Mouse (Mus musculus): ENCODE measurements at regions not wholly inside any gene's neighbourhood (a gene's known extent, or its start where the extent isn't known, plus 50 kb on each side); places are given as distances from the start of the nearest gene placed in this dataset.
A peak's percentile ranks its signal among the peaks of the same experiment; 100 is the strongest.

DNA sequence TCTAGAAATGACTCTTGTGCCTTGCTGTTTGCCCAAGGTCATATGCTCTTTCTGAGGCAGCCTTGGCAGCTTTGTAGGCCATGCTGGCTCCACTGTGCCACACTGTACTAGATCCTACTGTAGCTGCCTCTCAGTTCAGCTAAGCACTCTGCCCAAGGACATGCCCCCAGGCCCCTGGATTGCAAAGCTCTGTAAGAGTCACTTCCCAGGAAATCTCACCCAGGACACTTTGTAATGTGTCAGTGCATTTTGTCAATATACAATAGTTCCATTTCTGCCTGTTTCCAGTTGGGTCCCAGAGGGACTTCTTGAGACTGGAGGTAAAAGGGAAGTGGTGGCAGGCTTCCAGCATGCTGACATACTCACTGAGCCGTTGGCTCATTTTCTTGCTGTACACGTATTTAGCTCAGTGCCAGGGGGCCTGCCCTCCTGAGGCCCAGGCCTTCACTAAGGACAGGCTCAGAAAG lies 287.6 kb upstream of the Eif4g2 start:
- Histone ChIP-seq H3K27ac (no peak overlapping the region), H3K4me1 (peaks cover 15% of the 10 kb centered on the region; the same call in 1 of the 2 replicates), H3K4me2 (no peak overlapping the region), H3K4me3 (no peak overlapping the region), H3K9ac (no peak overlapping the region), H3K9me3 (no peaks in the 10 kb centered on the region), H3K36me3 (no peaks in the 10 kb centered on the region), H3K27me3 (peaks cover 21% of the 10 kb centered on the region)
- ATAC-seq (ENCODE audit: insufficient number of reproducible peaks, insufficient read depth, low FRiP score, low TSS enrichment, low read depth): no peak
- 27% methylated on average over 2 of the region's 2 CpGs for WGBS

DNA sequence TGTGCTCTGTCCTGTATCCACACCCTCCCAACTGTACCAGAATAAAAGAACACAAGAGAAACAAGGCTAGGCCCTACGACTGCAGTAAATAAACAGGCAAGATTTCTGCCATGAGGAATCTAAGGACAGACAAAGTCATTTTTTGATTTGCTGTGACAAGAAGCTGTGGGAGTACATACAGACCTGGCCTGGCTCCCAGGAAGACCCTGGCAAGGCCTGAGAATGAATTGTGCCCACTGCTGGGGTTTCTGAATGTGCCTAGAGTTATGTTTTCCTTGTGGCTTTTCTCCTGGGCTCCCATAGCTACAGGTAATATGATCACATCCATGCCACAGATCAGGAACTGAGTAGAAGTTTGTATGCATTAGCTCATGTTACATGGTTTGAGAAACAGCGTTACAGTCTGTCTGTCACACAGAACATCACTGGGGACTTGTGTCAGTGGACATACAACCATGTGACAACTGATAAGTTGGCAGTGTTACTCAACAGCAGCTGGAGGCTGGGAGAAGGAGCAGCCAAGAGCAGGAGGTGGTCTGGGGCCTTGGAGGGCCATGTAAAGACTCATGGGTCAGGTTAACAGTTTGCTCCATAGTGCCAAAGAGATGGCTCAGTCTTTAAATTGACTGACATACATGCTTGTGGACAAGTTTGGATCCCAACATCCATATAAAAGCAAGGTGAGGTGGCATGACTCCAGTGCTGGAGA lies 285.6 kb upstream of the Eif4g2 start:
- Histone ChIP-seq H3K27ac (no peak overlapping the region), H3K4me2 (no peak overlapping the region), H3K4me3 (no peak overlapping the region), H3K9me3 (no peaks in the 10 kb centered on the region), H3K4me1 (peaks cover 20% of the 10 kb centered on the region; the same call in 1 of the 2 replicates), H3K36me3 (no peaks in the 10 kb centered on the region), H3K9ac (no peak overlapping the region), H3K27me3 (peaks cover 21% of the 10 kb centered on the region)
- WGBS: 48% methylated on average over 2 of the region's 2 CpGs
- no peak for ATAC-seq (ENCODE audit: insufficient number of reproducible peaks, insufficient read depth, low FRiP score, low TSS enrichment, low read depth)

DNA sequence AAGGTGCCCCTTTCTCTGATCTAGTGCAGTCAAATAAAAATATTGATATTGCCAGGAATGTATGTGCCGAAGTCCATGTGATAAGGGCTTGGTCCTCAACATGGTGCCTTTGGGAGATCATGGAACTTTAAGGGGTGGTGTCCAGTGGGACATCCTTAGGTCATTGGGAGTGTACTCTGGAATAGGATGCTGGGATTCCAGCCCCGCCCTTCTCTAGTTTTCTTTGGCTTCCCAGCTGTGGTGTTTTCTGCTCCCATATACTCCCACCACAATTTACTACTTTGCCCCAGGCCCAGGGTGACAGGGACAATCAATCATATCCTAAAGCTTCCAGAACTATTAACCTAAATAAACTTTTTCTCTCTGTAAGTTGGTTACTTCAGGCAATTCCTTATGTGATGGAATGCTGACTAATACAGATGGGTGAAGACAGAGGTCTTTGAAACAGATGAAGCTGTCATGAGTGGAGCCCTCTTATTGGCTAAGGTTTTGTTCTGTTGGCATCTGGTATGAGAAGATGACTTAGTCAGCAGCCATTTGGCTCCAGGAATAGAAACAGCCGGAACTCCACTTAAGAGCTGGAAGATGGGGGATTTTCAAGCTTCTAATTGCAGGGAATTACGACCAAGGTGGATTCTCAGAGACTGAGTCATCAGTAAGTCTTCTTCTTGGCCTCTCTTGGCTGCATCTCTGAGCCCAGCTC lies 284.3 kb upstream of the Eif4g2 start:
- Histone ChIP-seq H3K4me3 (no peak overlapping the region), H3K9me3 (no peaks in the 10 kb centered on the region), H3K27ac (no peak overlapping the region), H3K27me3 (peaks cover 14% of the 10 kb centered on the region), H3K9ac (no peak overlapping the region), H3K4me2 (no peak overlapping the region), H3K4me1 (peaks cover 20% of the 10 kb centered on the region; the same call in 1 of the 2 replicates), H3K36me3 (no peaks in the 10 kb centered on the region)
- no peak for ATAC-seq (ENCODE audit: insufficient number of reproducible peaks, insufficient read depth, low FRiP score, low TSS enrichment, low read depth)
- 82% methylated on average over 4 of the region's 4 CpGs for WGBS

DNA sequence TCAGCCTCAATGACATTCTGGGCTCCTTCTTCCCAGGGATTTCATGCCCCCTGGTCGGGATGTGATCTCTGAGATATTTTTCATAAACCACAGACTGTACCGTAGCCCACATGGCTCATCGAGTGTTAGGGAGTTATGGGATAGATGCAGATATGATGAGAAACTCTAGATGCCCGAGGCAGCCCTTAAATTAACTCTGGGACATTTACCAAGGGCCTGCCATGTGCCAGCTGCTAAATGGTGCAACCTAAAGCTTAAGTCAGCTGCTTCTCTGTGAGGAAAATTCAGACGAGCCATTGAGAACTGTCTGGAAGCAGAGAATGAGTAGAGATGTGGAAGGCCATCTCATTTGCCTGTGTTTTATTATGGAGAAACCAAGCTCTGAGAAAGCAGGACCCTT lies 282.6 kb upstream of the Eif4g2 start:
- no peak overlapping the region for H3K4me3 ChIP-seq
- H3K27me3 ChIP-seq: peaks cover 4% of the 10 kb centered on the region; the same call in 1 of the 2 replicates
- WGBS: 37% methylated on average over 5 of the region's 5 CpGs
- ATAC-seq (ENCODE audit: insufficient number of reproducible peaks, insufficient read depth, low FRiP score, low TSS enrichment, low read depth): no peak
- no peak overlapping the region for H3K4me2 ChIP-seq
- no peak overlapping the region for H3K9ac ChIP-seq
- H3K4me1 ChIP-seq: peaks cover 16% of the 10 kb centered on the region; the same call in 1 of the 2 replicates
- H3K9me3 ChIP-seq: no peaks in the 10 kb centered on the region
- no peaks in the 10 kb centered on the region for H3K36me3 ChIP-seq
- peak overlapping the region; percentile 19; the same call in 1 of the 2 replicates for H3K27ac ChIP-seq

DNA sequence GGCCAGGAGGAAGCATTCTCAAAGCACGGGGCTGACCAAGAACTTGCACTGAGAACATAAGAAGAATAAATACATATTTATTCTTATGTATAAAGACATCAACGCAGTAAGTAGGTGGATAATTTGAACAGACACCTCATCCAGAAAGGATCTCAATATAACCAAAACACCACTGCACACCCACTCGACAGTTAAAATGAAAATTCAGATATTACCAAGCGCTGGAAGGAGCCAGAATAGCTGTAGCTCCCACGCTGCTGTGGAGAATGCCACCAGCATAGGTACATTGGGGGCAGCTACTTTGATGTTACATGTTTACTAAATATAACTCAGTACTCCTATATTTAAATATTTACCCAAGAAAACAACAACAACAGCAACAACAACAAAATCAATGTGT lies 280.4 kb upstream of the Eif4g2 start:
- no peak overlapping the region for H3K9ac ChIP-seq

GRCm38 (mm10) chr7:111362646-111363045 lies 279.8 kb upstream of the Eif4g2 start:
- Histone ChIP-seq H3K4me1 (peaks cover 9% of the 10 kb centered on the region; the same call in 1 of the 2 replicates), H3K4me3 (no peak overlapping the region), H3K9ac (no peak overlapping the region), H3K36me3 (no peaks in the 10 kb centered on the region), H3K9me3 (no peaks in the 10 kb centered on the region), H3K27ac (no peak overlapping the region), H3K27me3 (0 out of 2 replicates have a peak, but pooled peaks cover 3% of the 10 kb centered on the region), H3K4me2 (no peak overlapping the region)
- WGBS: 64% methylated on average over 4 of the region's 4 CpGs
- no peak for ATAC-seq (ENCODE audit: insufficient number of reproducible peaks, insufficient read depth, low FRiP score, low TSS enrichment, low read depth)

More for the DNA sequence above, 280.4 kb upstream of the Eif4g2 start:
- no peaks in the 10 kb centered on the region for H3K36me3 ChIP-seq
- H3K27ac ChIP-seq: no peak overlapping the region
- peaks cover 10% of the 10 kb centered on the region; the same call in 1 of the 2 replicates for H3K4me1 ChIP-seq
- no peak overlapping the region for H3K4me2 ChIP-seq
- H3K27me3 ChIP-seq: 0 out of 2 replicates have a peak, but pooled peaks cover 3% of the 10 kb centered on the region
- 86% methylated on average over 5 of the region's 5 CpGs for WGBS
- ATAC-seq (ENCODE audit: insufficient number of reproducible peaks, insufficient read depth, low FRiP score, low TSS enrichment, low read depth): no peak
- H3K4me3 ChIP-seq: no peak overlapping the region
- no peaks in the 10 kb centered on the region for H3K9me3 ChIP-seq

- H3K4me2 ChIP-seq: no peak overlapping the region
- no peak overlapping the region for H3K27ac ChIP-seq
- H3K4me1 ChIP-seq: no peaks in the 10 kb centered on the region; the same call in 1 of the 2 replicates
- no peak for ATAC-seq (ENCODE audit: insufficient number of reproducible peaks, insufficient read depth, low FRiP score, low TSS enrichment, low read depth)
- no peak overlapping the region for H3K4me3 ChIP-seq
- H3K27me3 ChIP-seq: no peaks in the 10 kb centered on the region
- no peaks in the 10 kb centered on the region for H3K36me3 ChIP-seq
- H3K9me3 ChIP-seq: no peaks in the 10 kb centered on the region
- H3K9ac ChIP-seq: no peak overlapping the region
- 77% methylated on average over 2 of the region's 2 CpGs for WGBS
Measured at GRCm38 (mm10) chr7:111355088-111355656, 272.3 kb upstream of the Eif4g2 start.

GRCm38 (mm10) chr7:111354066-111354465 lies 271.2 kb upstream of the Eif4g2 start:
- Histone ChIP-seq H3K27ac (no peak overlapping the region), H3K9me3 (no peaks in the 10 kb centered on the region)
- WGBS: 62% methylated on average over 4 of the region's 4 CpGs

DNA sequence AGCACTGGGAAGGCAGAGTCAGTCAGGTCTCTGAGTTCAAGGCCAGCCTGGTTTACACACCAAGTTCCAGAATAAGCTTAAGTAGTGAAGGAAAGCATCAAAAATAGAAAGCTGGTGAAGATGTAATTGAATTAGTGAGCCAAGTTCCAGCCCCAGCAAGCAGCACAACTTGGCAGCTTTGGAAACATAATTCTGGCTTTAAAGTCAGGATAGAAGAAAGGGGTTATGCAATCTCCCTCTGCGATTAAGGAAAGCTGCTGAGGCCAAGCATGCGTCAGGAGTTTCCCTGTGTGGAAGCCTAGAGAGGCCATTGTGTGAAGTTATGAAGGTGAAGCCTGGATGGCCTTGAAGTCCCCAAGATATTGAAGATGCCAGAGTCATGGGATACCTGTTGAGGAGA lies 269.3 kb upstream of the Eif4g2 start:
- 92% methylated on average over 2 of the region's 2 CpGs for WGBS
- Histone ChIP-seq H3K9ac (no peak overlapping the region), H3K4me3 (no peak overlapping the region), H3K4me1 (no peaks in the 10 kb centered on the region; the same call in 1 of the 2 replicates), H3K4me2 (no peak overlapping the region), H3K27me3 (no peaks in the 10 kb centered on the region), H3K27ac (no peak overlapping the region), H3K36me3 (no peaks in the 10 kb centered on the region), H3K9me3 (no peaks in the 10 kb centered on the region)
- ATAC-seq (ENCODE audit: insufficient number of reproducible peaks, insufficient read depth, low FRiP score, low TSS enrichment, low read depth): no peak

More at GRCm38 (mm10) chr7:111354066-111354465, 271.2 kb upstream of the Eif4g2 start:
- no peak overlapping the region for H3K4me3 ChIP-seq
- H3K27me3 ChIP-seq: no peaks in the 10 kb centered on the region
- no peak overlapping the region for H3K9ac ChIP-seq
- no peaks in the 10 kb centered on the region for H3K36me3 ChIP-seq
- no peak overlapping the region for H3K4me2 ChIP-seq
- no peak for ATAC-seq (ENCODE audit: insufficient number of reproducible peaks, insufficient read depth, low FRiP score, low TSS enrichment, low read depth)
- no peaks in the 10 kb centered on the region; the same call in 1 of the 2 replicates for H3K4me1 ChIP-seq

DNA sequence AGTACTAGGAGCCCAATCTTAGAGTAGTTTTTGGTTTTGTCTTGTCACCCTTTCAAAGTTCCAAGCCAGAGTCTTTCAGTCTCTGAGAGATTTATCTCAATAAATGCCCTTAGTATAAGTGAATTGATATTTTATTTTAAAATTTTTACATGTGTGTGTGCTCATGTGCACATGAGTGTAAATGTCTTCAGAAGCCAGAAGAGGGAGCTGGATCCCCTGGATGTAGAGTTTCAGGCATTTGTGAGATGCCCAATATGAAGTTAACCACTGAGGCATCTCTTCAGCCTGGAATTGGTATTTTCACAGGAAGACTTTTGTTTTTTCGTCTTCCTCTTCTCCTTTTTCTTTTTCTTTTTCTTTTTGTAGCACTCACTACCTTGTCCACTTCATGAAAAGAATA lies 262.3 kb upstream of the Eif4g2 start:
- Histone ChIP-seq H3K9me3 (no peaks in the 10 kb centered on the region), H3K36me3 (no peaks in the 10 kb centered on the region), H3K4me3 (no peak overlapping the region), H3K4me2 (no peak overlapping the region), H3K27ac (no peak overlapping the region), H3K4me1 (no peaks in the 10 kb centered on the region), H3K27me3 (0 out of 2 replicates have a peak, but pooled peaks cover 5% of the 10 kb centered on the region), H3K9ac (no peak overlapping the region)
- no peak for ATAC-seq (ENCODE audit: insufficient number of reproducible peaks, insufficient read depth, low FRiP score, low TSS enrichment, low read depth)
- WGBS: 75% methylated on average over 1 of the region's 1 CpGs

DNA sequence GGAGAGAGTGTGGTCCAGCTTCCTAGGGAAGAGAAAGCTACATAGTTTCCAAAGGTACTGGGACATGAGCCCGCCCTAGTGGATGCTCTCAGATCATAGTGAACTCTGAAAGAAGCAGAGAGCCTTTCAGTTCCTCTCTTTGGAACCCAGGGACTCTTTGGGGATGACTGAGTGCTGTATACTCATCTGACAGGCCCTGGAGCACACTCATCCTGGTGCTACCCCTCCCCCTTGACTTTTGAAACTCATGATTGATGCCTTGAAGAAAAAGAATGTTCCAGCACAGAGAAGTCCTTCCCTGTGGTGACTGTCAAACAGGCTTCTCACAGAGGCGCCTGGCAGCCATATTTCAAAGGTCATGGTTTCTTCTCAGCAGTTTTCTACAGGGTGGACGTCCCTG lies 254.2 kb upstream of the Eif4g2 start:
- Histone ChIP-seq H3K27ac (no peak overlapping the region), H3K9me3 (no peaks in the 10 kb centered on the region), H3K9ac (no peak overlapping the region), H3K27me3 (no peaks in the 10 kb centered on the region), H3K36me3 (no peaks in the 10 kb centered on the region), H3K4me1 (no peaks in the 10 kb centered on the region), H3K4me3 (no peak overlapping the region), H3K4me2 (no peak overlapping the region)
- no peak for ATAC-seq (ENCODE audit: insufficient number of reproducible peaks, insufficient read depth, low FRiP score, low TSS enrichment, low read depth)
- WGBS: 62% methylated on average over 3 of the region's 3 CpGs

All from embryonic facial prominence, embryonic 13.5 days (tissue).